Mouse (Mus musculus): ENCODE results near the gene Arrdc5.
"Not testable (repeated sequence)": the region's sequence is repeated elsewhere in the genome, so short reads cannot be mapped to it uniquely, and the experiment has no call there.

Arrdc5 gene

GRCm38 (mm10) chr17:56278340-56278739, 21.7 kb downstream of the Arrdc5 start:
- DNase-seq (ENCODE audit: low spot score) = no peak

GRCm38 (mm10) chr17:56277567-56277893, 22.6 kb downstream of the Arrdc5 start:
- DNase-seq (ENCODE audit: low spot score) = no peak

DNA sequence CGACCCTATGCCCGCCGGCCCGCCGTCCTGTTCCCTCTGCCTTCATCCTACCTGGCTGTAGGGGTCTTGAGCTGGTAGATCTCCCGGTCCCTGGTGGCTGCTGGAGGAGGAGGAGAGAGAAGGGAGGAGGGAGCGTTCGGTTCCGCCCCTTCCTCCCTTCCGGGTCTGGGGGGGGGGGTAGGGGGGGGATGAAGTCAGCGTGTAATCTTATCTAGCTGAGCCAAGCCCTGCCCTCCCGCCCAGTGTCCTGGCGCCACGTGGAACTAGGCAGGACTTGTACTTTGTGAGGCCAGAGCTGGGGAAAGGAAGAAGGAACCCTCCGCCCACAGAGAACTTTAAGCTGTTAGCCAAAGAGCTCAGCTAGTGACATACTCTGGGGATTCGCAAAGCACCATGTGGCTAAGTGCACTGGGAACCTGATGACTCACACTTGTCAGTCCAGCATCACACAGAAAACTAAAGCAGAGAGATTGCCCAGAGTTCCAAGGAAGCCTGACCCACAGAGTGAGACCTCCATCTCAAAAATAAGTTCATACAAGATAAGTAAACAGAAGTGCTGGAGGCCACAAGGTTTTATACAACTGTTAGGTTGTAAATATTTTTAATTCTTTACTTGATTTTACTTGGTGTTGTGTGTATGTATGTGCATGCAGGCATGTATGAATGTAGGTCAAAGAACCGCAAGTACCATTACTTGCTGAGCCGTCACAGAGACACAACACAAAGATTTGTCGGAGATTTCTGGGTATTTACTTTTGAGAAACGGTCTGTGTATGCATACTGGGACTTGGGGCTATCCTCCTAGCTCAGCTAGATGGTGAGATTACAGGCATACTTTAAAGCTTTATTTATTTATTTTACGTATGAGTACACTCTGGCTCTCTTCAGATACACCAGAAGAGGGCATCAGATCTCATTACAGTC, 23.2 kb downstream of the Arrdc5 start, which contains the start of gene Ticam1:
TSS of gene Ticam1 (minus strand) at position 144 of the 924 bp plus-strand sequence.
- DNase-seq (ENCODE audit: low spot score) = peak; percentile 95

GRCm38 (mm10) chr17:56275842-56276480, 24.1 kb downstream of the Arrdc5 start:
- no peak for DNase-seq (ENCODE audit: low spot score)

DNA sequence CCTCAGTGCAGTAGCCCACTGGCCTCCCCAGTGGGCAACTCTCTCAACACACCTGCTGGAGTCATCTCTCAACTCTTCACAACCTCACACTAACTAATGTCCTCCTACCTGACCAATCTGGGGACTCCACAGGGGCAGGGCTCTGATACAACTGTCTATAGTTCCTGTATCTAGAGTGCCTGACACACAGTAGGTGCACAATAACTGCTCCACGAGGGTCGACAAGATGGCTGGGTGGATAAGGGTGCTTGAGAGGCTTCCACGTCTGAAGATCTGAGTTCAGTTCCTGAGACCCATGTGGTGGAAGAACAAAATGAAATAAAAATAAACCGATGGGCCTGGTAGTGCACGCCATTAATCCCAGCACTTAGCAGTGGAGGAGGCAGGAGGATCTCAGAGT, 26.1 kb downstream of the Arrdc5 start:
- DNase-seq (ENCODE audit: low spot score) = no peak

DNA sequence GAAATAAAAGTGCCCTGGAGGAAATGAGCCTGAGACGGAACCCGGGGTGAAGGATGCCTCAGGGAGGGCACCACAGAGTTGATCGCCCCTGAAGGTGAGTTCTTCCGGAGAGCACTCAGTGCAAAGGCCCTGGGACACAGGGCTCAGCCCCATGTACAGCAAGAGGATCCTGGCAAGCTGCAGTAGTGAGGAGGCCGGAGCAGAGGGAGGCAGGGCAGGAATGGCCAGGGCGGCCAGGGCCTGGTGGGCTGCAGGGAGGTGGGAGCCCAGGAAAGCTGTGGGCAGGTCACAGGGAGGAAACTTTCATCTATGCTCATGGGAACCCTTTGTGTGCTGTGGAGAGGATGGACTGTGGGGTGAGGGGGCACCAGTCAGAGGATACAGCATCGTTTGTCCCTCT, 26.6 kb downstream of the Arrdc5 start:
- DNase-seq (ENCODE audit: low spot score) = no peak

DNA sequence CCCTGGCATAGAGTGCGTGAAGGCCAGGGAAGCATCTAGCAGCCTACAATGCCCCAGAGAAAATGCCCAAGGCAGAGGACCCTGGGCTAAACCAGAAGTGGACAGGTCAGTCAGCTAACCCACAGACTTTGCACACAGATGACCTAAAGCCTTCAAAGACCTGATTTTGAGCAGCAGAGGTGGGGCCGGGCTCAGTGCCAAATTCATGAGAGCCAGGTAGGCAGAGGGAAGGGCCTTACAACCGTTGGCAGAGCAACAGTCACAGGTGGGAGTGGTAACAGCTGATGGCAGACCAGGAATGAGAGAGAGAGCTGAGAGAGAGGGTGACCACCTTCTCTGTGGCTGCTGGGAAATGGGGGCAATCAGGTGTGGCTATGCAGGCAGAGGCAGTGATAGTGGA, 27.4 kb downstream of the Arrdc5 start:
- no peak for DNase-seq (ENCODE audit: low spot score)

DNA sequence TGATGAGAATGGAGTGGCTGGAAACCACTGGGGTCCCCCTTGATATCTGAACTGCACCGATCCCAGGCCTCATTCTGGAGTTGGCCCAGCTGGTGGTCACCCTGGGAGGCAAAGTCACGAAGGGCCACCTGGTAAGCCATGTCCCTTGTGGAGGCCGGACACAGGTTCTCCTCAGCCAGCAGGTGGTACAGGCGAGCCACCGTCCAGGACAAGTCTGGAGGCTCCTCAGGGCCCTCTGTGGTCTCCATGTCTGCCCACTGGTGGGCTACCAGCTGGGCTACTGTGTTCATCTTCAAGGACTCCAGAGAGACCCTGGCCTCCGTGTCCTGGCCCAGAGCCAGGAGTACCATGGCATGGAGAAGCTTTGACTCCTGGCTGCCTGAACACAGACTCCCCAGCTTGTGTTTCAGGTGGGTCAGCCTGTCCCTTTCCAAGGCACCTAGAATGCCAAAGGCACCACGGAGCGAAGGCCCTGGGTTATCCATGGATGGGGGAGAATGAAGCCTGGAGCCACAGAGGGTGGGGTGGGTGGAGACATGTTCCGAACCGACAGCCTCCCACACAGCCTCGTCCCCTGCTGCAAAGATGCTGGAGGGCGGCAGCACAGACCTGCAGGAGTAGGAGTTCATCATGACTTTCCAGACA, 28.4 kb downstream of the Arrdc5 start:
- DNase-seq (ENCODE audit: low spot score) = no peak

- no peak for DNase-seq (ENCODE audit: low spot score)
Observed at GRCm38 (mm10) chr17:56269741-56270140, 30.3 kb downstream of the Arrdc5 start.

GRCm38 (mm10) chr17:56269153-56269630, 30.9 kb downstream of the Arrdc5 start:
- peak; percentile 90 for DNase-seq (ENCODE audit: low spot score)

- no peak for DNase-seq (ENCODE audit: low spot score)
Observed at GRCm38 (mm10) chr17:56266271-56266670, 33.8 kb downstream of the Arrdc5 start.

GRCm38 (mm10) chr17:56265869-56266268, 34.2 kb downstream of the Arrdc5 start:
- no peak for DNase-seq (ENCODE audit: low spot score)

DNA sequence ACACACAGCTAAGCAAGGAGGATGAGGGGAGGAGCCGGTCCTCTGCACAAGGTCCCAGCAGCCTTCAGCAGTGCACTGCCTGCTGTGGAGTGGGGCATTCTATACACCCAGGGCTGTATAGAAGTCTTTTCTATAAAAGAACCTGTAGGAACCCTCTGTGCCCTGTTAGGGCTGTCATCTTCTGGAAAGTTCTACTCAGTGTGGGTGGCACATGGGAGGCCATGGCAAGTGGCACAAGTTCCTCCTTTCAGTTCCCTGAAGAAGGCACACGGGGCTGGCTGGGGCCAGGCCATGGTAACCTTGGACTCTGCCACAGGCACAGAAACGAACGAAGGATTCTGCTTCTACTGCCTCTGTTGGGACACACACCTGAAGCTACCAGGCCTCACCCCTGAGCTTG, 35.1 kb downstream of the Arrdc5 start:
- no peak for DNase-seq (ENCODE audit: low spot score)

DNA sequence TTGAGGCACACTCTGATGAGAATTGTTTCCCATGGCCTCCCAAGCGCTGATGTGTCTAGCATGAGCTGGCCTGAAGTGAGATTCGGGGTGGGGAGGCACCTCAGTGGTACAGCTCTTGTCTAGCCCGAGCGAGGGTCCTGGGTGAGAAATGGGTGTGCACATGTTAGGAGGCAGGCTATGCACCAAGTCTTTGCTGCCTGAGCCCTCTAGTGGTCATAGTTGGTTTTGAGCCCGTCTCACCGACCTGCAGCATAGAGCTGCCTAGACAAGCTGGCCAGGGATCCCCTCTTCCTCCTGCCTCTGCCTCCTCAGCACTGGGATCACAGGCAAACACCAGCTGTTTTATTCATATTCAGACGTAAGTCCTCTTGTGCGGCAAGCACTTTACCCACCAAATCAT, 36.1 kb downstream of the Arrdc5 start:
- peak; percentile 88 for DNase-seq (ENCODE audit: low spot score)

GRCm38 (mm10) chr17:56262645-56263094, 37.4 kb downstream of the Arrdc5 start:
- DNase-seq (ENCODE audit: low spot score) = no peak

- no peak for DNase-seq (ENCODE audit: low spot score)
Observed at GRCm38 (mm10) chr17:56261166-56261565, 38.9 kb downstream of the Arrdc5 start.

DNA sequence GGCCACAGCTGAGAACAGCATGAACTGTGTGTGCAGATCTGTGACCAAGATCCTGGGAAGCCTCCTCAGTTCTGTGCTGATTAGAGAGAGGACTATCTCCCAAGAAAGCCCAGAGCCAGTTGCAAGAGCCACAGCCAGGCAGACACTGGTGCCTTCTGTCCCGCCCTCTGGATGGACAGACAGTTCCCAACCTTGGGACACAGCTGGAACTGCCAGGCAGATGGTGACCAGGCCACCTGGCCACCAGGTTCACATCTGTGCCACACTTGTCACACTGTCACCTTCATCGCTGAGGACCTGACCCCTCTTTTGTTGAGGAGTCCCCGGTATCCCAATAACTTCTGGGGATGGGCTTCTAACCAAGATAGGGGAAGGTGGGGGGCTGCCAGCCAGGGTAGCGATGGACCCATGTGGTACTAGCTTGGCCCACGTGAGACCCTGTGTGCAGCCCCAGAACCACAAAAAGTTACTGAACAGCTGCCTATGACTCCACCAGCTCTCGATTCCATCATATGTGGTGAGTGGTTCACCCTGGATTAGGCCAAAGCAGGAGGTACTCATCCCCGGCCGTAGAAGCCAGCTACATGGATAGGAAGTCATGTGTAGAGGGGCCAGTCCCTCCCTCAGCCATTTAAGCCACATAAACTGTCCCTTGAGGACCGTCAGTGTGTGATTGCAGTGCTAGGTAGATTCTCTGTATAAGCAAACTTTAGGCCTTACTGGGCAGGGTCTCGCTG, 40.6 kb downstream of the Arrdc5 start:
- no peak for DNase-seq (ENCODE audit: low spot score)

GRCm38 (mm10) chr17:56258812-56259211, 41.3 kb downstream of the Arrdc5 start:
- not testable (repeated sequence) for DNase-seq (ENCODE audit: low spot score)

GRCm38 (mm10) chr17:56258269-56258668, 41.8 kb downstream of the Arrdc5 start:
- DNase-seq (ENCODE audit: low spot score) = not testable (repeated sequence)

- DNase-seq (ENCODE audit: low spot score) = no peak
Observed at GRCm38 (mm10) chr17:56257181-56257894, 42.7 kb downstream of the Arrdc5 start.

GRCm38 (mm10) chr17:56256239-56256881, 43.7 kb downstream of the Arrdc5 start, which contains the start of gene Fem1a:
Gene Fem1a, plus strand, starts transcription at chr17:56256810.
- DNase-seq (ENCODE audit: low spot score) = peak; percentile 99

Measured in embryo, embryonic 10.5 days (tissue).